Mouse (Mus musculus) layer of hippocampus, adult 2 months (tissue): ENCODE measurements around the gene Hnrnpul1. TPM values are rescaled to one million over a fixed set of nuclear protein-coding genes. Genes with fewer than 3 reads are reported as not detected.
A peak's percentile ranks its signal among the peaks of the same experiment; 100 is the strongest.

Experiments used
- DNase-seq, 2 experiments: peaks; one replicate each; pipeline ENCODE4 v3.0.0; 2022; ENCODE audit warnings: low spot score in 2 of 2
- H3K27ac ChIP-seq: fragments of 200-600 bp; 2 replicates; pipeline ENCODE4 v1.8.1; 2022
- H3K4me3 ChIP-seq: fragments of 200-600 bp; 2 replicates; pipeline ENCODE4 v1.8.1; 2022; ENCODE audit warnings: mild to moderate bottlenecking
- CTCF ChIP-seq: fragments of 200-600 bp; conservative IDR thresholded peaks from 2 replicates; pipeline ENCODE4 v1.8.1; 2022; ENCODE audit warnings: antibody characterized with exemption, mild to moderate bottlenecking, moderate library complexity
- total RNA-seq, 2 experiments: library from RNA; stranded (reverse); gene quantifications; 2 replicates each; pipeline ENCODE4 v1.2.3; 2021

Gene Hnrnpul1
- total RNA-seq, 2 experiments from 2014 or later = 110 to 115 TPM

DNA sequence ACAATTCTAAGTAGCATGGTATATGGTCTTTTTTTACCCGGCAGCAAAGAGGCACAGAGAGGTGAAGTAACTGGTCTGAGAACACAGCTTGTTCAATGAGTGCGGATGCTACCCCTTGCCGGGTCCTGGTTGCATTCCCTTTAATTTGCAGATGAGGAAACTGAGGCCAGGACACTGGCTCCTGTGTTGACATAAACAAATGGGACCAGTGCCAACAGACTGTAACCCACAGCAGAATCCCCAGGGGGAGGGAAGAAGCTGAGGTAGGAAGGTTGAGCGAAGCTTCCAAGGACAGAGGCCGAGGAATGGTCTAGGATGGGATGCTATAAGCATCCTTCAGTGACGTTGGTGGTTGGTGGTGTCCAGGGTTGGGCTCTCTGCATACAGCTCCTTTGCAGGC lies 79.2 kb downstream of the Hnrnpul1 start:
- no peak for DNase-seq
- Histone ChIP-seq H3K4me3 (no peak overlapping the region), H3K27ac (no peak overlapping the region)
- no peak for TF ChIP-seq CTCF

DNA sequence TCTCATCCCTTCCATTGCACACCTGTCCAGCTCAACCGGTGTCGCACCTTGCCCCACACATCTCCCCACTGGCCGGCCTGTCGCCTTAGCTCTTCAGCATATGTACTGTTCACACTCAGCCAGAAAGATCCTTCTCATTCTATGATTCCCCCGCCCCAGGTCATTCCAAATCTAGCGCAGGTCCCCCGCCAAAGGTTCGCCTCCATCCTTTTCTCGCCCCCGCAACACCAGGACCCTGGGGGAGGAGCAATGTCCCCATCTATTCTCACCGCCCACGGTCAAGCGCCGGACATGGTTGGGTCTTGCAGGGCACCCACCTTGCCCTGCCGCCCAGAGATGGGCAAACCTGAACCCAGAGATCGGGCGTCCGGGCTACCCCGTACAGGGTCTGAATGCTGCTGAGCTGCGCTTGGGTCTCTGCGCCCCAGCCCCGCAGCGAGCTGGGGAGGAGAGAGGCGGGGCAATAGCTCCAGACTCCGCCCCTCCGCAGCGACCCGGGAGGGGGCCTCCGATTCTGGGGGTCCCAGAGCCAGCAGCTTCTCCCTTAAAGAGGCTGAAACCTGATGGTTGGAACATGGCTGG lies 79.7 kb downstream of the Hnrnpul1 start, which contains the start of gene Tmem91:
Gene Tmem91 (minus strand): TSS at position 448 of the 582 bp plus-strand sequence.
- TF ChIP-seq CTCF = no peak
- DNase-seq = no peak
- H3K4me3 ChIP-seq = peak within 1 kb of the TSS; percentile 28
- no peak within 1 kb of the TSS for H3K27ac ChIP-seq

DNA sequence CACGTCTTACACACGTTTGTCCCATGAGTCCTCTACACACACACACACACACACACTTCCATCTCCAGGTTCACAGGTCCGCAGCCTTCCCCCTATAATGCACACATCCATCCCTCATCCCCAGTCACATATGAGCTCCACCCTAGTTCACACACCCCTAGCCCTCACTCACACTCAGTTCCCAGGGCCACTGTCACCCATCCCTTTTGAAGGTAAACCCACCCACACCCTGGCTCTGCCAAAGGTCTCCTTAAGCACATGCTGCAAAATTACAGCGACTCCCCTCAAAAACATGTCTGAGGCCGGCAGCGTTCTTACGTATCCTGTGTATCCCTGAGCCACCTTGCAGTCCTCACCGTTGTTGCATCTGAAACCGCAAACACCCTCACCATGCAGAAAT lies 80.3 kb downstream of the Hnrnpul1 start:
- no peak for DNase-seq
- Histone ChIP-seq H3K27ac (no peak overlapping the region), H3K4me3 (no peak overlapping the region; the same call in 1 of the 2 replicates)
- TF ChIP-seq CTCF = no peak

DNA sequence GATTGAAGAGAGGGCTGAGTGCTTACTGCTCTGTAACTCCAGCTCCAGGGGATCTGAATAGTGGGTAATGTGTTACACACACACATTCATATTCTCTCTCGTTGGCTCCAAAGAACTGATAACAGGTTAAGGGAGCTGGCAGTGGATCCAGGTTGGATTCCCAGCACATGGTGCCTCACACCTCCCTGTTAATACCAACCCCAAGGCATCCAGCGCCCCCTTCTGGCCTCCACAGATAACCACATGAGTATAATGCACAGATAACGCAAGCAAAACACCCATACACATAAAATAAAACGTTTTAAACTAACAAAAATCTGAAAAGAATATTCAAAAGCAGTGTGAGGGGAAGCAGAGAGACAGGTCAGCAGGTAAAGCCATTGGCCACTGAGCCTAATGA lies 82.1 kb downstream of the Hnrnpul1 start:
- H3K4me3 ChIP-seq = no peak overlapping the region
- TF ChIP-seq CTCF = peak; percentile 50
- H3K27ac ChIP-seq = no peak overlapping the region
- DNase-seq = no peak

DNA sequence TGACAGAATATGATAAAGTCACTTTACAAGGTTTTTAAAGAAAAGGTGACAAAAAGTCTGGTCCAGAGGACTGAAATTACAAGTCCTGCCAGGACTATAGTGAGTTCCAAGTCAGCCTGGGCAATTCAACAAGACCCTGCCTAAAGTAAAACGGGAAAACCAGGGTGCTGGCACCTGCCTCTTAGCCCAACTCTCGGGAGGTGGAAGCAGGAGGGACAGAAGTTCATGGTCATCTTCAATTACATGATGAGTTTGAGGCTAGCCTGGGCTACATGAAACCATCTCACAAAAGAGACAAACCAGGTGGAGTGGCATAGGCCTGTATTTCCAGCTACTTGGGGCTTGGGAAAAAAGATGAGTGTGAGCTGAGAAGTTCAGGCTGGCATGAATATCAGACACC lies 82.9 kb downstream of the Hnrnpul1 start:
- Histone ChIP-seq H3K4me3 (no peak overlapping the region), H3K27ac (no peak overlapping the region)
- no peak for TF ChIP-seq CTCF
- no peak for DNase-seq

Other genes starting within 250 kb of the Hnrnpul1 start
- gene Ceacam2, start 214.9 kb downstream of the Hnrnpul1 start, total RNA-seq = under 1 TPM; 0.20 to 0.67 TPM
- not detected for gene Erich4, start 138.9 kb downstream of the Hnrnpul1 start, total RNA-seq
- gene Dmac2, start 135.3 kb downstream of the Hnrnpul1 start, total RNA-seq = 10 to 100 TPM; 47.0 to 50.3 TPM
- 1 to 10 TPM; 1.5 to 1.9 TPM for gene B3gnt8, start 128.1 kb downstream of the Hnrnpul1 start, total RNA-seq
- gene Bckdha, start 95.8 kb downstream of the Hnrnpul1 start, total RNA-seq = 10 to 100 TPM; 37.1 to 41.4 TPM
- gene Exosc5, start 95.6 kb downstream of the Hnrnpul1 start, total RNA-seq = 10 to 100 TPM; 26.9 to 28.1 TPM
- 10 to 100 TPM in 1 of 2 experiments, 1 to 10 TPM in 1; 8.6 to 11.6 TPM for gene Tmem91, start 79.6 kb downstream of the Hnrnpul1 start, total RNA-seq
- 10 to 100 TPM; 20.2 to 20.6 TPM for gene B9d2, start 74.0 kb downstream of the Hnrnpul1 start, total RNA-seq
- 1 to 10 TPM; 6.9 TPM for gene Tgfb1, start 67.8 kb downstream of the Hnrnpul1 start, total RNA-seq
- gene Ccdc97, start 35.7 kb downstream of the Hnrnpul1 start, total RNA-seq = 10 to 100 TPM; 62.9 to 67.4 TPM
- gene Axl, start 33.9 kb upstream of the Hnrnpul1 start, total RNA-seq = 10 to 100 TPM; 36.6 to 41.1 TPM
- gene Cyp2s1, start 62.2 kb upstream of the Hnrnpul1 start, total RNA-seq = 1 to 10 TPM; 1.4 to 2.3 TPM
- under 1 TPM; 0.25 to 0.26 TPM for gene Cyp2b10, start 142.9 kb upstream of the Hnrnpul1 start, total RNA-seq